Mouse (Mus musculus) layer of hippocampus, postnatal 14 days (tissue): ENCODE measurements around the gene Zfp37. TPM values are rescaled to one million over a fixed set of nuclear protein-coding genes. Genes with fewer than 3 reads are reported as not detected.
"Not testable (repeated sequence)": the region's sequence is repeated elsewhere in the genome, so short reads cannot be mapped to it uniquely, and the experiment has no call there.

Experiments used
- DNase-seq, 2 experiments: peaks; one replicate each; pipeline ENCODE4 v3.0.0; 2021 to 2022; ENCODE audit warnings: low spot score in 2 of 2, mixed read lengths in 1 of 2
- total RNA-seq, 2 experiments: library from RNA; stranded (reverse); gene quantifications; 2 replicates each; pipeline ENCODE4 v1.2.3; 2021

Gene Zfp37
- total RNA-seq, 2 experiments from 2014 or later = 22.8 to 23.5 TPM

GRCm38 (mm10) chr4:62213490-62213889 lies 17.4 kb downstream of the Zfp37 start:
- no peak for DNase-seq

GRCm38 (mm10) chr4:62210035-62210434 lies 20.8 kb downstream of the Zfp37 start:
- no peak for DNase-seq

- peak in 1 of 2 experiments; percentile 32 for DNase-seq
These were observed 22.0 kb downstream of the Zfp37 start for GRCm38 (mm10) chr4:62208696-62209380.

DNA sequence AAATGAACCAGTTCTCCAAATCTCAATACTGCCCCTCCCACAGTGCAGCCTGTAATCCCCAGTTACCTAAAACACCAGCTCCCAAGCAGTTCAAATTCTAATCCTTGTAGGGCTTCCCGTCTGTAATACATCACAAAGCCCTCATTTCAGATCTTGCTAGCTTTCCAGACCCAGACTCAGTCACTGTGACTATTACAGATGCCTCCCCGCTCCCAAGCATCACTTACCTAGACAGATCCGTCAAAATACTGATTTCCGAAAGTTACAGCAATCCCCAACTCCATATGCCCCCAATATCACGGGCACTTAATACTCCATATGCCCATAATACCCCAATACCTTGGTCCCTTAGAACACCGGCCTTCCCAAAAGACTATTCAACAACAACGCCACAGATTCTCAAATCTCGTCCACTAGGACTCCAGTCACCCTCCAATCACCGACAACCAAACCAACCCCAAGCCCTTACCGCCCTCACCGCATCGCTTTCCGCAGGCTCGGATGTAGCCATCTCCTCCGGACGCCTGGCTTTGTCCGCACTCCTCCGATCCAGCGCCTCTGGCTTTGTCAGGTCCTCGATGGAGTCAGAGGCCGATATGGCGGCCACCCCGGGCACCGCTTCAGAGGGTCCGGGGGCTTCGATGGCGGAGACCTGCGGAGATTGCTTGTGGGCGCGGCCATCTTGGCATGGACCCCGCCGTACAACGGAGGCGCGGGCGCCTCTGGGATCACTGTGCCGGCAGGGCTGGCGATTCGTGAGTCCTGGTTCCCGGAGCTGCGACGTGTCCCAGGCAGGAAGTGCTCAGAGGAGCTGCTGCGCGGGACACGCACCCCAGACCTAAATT lies 22.8 kb downstream of the Zfp37 start:
- peak; percentile 93 for DNase-seq

GRCm38 (mm10) chr4:62199923-62200529 lies 30.8 kb downstream of the Zfp37 start:
- no peak for DNase-seq

DNA sequence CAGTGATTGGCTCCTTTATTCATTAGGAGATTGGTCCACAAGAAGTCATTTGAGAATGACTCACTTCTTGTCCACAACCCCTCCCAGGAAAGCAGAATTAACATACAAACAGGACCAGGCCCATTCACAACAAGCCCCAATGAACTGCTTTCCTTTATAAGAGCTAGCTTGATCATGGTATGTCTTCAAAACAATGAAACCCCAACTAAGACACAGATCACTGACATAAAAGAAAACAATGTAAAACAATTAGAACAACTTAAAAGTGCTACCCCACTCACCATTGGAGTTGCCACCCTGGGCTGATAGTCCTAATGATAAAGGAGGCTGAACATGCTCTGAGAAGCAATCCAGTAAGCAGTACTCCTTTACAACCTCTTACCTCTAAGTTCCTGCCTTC lies 42.1 kb downstream of the Zfp37 start:
- DNase-seq = no peak

DNA sequence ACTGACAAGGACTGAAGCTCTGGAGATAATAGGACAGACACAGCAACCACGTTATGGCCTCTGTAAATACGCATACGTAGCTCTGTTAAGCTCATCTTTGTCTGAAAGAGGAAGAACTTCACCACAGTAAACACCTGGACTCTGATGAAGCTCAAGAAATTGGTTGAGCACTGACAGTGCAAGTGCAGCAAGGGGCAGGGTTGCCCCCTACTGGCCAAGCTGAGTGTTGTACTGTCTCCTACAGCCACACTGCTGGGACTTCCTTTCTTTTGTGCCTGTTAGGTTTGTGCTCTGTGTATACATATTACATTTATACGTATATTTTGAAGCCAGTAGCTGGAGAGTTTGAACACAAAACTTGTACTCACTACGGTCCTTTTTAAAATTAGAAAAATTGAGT lies 53.6 kb downstream of the Zfp37 start:
- peak in 1 of 2 experiments; percentile 38 for DNase-seq

DNA sequence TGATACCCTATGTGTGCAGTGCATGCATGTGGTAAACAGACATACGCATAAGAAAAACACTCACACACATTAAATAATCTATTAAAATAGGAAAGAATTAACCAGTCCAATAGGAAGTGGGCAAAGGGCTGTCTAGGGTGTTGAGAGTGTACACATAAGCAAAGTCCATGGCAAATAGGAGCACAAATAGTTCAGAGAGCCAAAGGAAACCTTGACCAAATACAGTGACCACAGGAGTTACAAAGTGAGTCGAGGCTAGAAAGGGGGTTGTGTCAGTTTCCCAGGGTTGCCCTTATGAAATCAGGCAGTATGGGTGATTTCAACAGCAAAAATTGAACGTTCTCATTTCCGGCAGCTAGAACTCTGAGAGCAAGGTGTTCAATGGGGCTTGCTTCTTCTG lies 56.4 kb downstream of the Zfp37 start:
- no peak for DNase-seq

DNA sequence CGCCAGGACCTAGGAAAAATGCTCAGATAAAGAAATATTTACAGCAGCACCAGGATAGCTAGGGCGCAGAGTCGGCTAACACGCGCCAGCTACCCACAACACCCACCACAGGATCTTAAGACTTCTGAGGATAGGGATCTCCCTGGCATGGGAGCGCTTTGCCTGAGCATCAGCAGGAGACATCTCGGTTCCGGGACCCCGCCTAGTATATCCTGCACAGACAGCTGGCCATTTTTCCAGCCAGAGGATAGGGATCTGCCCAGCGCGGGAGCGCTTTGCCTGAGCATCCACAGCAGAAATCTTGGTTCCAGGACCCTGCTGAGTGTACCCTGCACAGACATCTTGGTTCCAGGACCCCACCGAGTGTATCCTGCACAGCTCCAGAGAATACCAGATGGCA lies 63.2 kb downstream of the Zfp37 start:
- not testable (repeated sequence) for DNase-seq

- no peak for DNase-seq
These were observed 72.4 kb downstream of the Zfp37 start for GRCm38 (mm10) chr4:62158401-62158800.

GRCm38 (mm10) chr4:62150811-62151210 lies 80.0 kb downstream of the Zfp37 start, which contains the start of gene Mup21:
Mup21 (minus strand) TSS chr4:62150863.
- no peak for DNase-seq

Other genes starting within 250 kb of the Zfp37 start
- gene Mup20, start 176.9 kb downstream of the Zfp37 start, total RNA-seq = not detected
- gene Mup3, start 143.7 kb downstream of the Zfp37 start, total RNA-seq = not detected
- not detected for gene Mup21, start 80.2 kb downstream of the Zfp37 start, total RNA-seq
- gene Slc31a2, start 31.5 kb upstream of the Zfp37 start, total RNA-seq = 10 to 100 TPM in 1 of 2 experiments, 1 to 10 TPM in 1; 7.8 to 11.6 TPM
- gene Fkbp15, start 129.5 kb upstream of the Zfp37 start, total RNA-seq = 10 to 100 TPM; 42.3 to 44.8 TPM
- 10 to 100 TPM; 27.5 to 36.7 TPM for gene Slc31a1, start 129.7 kb upstream of the Zfp37 start, total RNA-seq
- 10 to 100 TPM; 48.4 to 49.3 TPM for gene Cdc26, start 177.6 kb upstream of the Zfp37 start, total RNA-seq
- gene Prpf4, start 177.8 kb upstream of the Zfp37 start, total RNA-seq = 10 to 100 TPM; 11.8 to 12.8 TPM
- not detected for gene Rnf183, start 204.2 kb upstream of the Zfp37 start, total RNA-seq
- 1 to 10 TPM; 5.4 to 5.8 TPM for gene Wdr31, start 239.8 kb upstream of the Zfp37 start, total RNA-seq
- under 1 TPM; 0.30 to 0.67 TPM for gene Bspry, start 249.0 kb upstream of the Zfp37 start, total RNA-seq